Mouse (Mus musculus): ENCODE data around the gene Hbs1l.

DNA sequence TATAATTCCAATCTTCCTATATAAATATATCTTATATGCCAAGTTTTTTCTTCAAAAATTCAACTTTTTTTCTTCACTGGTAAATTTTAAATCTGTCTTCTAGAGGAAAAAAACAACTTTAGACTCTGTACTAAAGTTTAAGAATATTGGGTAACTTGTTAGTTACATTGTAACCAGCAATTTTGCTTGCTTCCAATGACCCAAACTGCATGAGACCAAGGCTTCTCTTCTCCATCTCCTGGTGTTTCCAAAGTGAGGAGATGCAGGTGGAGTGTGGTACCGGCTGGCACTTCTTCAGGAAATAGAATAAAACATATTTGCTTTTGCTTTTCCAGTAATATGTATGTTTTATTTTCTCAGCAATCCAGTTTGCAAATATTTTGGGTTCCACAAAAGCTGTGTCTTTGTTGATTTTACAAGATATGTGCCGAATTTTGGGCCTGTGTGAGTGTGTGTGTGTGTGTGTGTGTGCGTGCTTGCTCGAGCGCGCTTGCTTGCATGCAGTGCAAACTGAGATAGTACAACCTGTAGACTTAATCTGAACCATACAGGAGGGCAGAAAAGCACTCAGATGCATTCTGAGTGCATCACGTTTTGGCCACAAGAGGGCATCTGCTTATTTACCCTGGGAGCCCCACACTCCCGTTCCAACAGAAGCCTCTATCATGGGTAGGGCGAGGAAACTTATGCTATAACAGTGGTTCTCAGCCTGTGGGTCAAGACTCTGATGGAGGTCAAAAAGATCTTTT lies 82.6 kb downstream of the Hbs1l start:
- TF ChIP-seq CTCF (IDR thresholded peaks at IDR 0.05; ENCODE audit: insufficient read depth, low read length) = peak; percentile 27
- no peak for TF ChIP-seq POLR2A (IDR thresholded peaks at IDR 0.05; ENCODE audit: borderline replicate concordance, extremely low read depth, low read depth, low read length)
